Mouse (Mus musculus) intestine, embryonic 14.5 days (tissue): ENCODE results near the gene Foxp1. TPM values are rescaled to one million over a fixed set of nuclear protein-coding genes. Genes with fewer than 3 reads are reported as not detected.

Source experiments
- ATAC-seq: fragments of 200-750 bp; cut with Nextera tagmentation; replicated peaks from 2 replicates; pipeline ENCODE4 v1.8.0; 2017; ENCODE audit warnings: low read depth, moderate number of reproducible peaks, moderate TSS enrichment, moderate library complexity; ENCODE audit not compliant: low FRiP score, low TSS enrichment
- DNase-seq: peaks from one replicate; pipeline ENCODE4 v3.0.0-alpha.2; 2018; ENCODE audit warnings: low spot score
- H3K27ac ChIP-seq: fragments of 300-500 bp; sonication (generic); 2 replicates; pipeline ENCODE4 v1.5.1; 2014; ENCODE audit warnings: low read depth, mild to moderate bottlenecking, control low read depth
- H3K27me3 ChIP-seq: fragments of 300-500 bp; sonication (generic); replicated peaks from 2 replicates; pipeline ENCODE4 v1.6.1; 2014; ENCODE audit warnings: low read length, control low read depth; ENCODE audit not compliant: control insufficient read depth, insufficient read depth
- H3K36me3 ChIP-seq: fragments of 300-500 bp; sonication (generic); 2 replicates; pipeline ENCODE4 v1.6.1; 2014; ENCODE audit warnings: low read length, control low read depth; ENCODE audit not compliant: control insufficient read depth, insufficient read depth
- H3K4me1 ChIP-seq: fragments of 300-500 bp; sonication (generic); replicated peaks from 2 replicates; pipeline ENCODE4 v1.6.1; 2014; ENCODE audit warnings: low read length, control low read depth, mixed read lengths; ENCODE audit not compliant: control insufficient read depth, insufficient read depth
- H3K4me2 ChIP-seq: fragments of 300-500 bp; sonication (generic); 2 replicates; pipeline ENCODE4 v1.6.1; 2014; ENCODE audit warnings: low read length
- H3K4me3 ChIP-seq: fragments of 300-500 bp; sonication (generic); 2 replicates; pipeline ENCODE4 v1.5.1; 2014; ENCODE audit warnings: low read depth, low read length, control low read depth, mixed read lengths
- H3K9ac ChIP-seq: fragments of 300-500 bp; sonication (generic); 2 replicates; pipeline ENCODE4 v1.6.1; 2014; ENCODE audit warnings: mild to moderate bottlenecking, low read length
- H3K9me3 ChIP-seq: fragments of 300-500 bp; sonication (generic); 2 replicates; pipeline ENCODE4 v1.6.1; 2016; ENCODE audit warnings: low read length, control low read depth; ENCODE audit not compliant: control insufficient read depth
- WGBS: fragments of 180-500 bp; shearing (Covaris S2); extraction: QIAGEN DNeasy Blood & Tissue Kit; methylation state at CpG from one replicate; pipeline ENCODE4 v1.1.7; 2014; 5-methylcytosine and 5-hydroxymethylcytosine counted together
- polyA plus RNA-seq: library from polyadenylated mRNA; unstranded; fragments of >200 nt; fragmentation: Nextera tagmentation; extraction: Ambion mirVana; gene quantifications from 2 replicates; pipeline ENCODE4 v1.2.1, GENCODE M21; 2014

Foxp1 gene
- polyA plus RNA-seq, 1 experiment from 2014 or later = 133 TPM

DNA sequence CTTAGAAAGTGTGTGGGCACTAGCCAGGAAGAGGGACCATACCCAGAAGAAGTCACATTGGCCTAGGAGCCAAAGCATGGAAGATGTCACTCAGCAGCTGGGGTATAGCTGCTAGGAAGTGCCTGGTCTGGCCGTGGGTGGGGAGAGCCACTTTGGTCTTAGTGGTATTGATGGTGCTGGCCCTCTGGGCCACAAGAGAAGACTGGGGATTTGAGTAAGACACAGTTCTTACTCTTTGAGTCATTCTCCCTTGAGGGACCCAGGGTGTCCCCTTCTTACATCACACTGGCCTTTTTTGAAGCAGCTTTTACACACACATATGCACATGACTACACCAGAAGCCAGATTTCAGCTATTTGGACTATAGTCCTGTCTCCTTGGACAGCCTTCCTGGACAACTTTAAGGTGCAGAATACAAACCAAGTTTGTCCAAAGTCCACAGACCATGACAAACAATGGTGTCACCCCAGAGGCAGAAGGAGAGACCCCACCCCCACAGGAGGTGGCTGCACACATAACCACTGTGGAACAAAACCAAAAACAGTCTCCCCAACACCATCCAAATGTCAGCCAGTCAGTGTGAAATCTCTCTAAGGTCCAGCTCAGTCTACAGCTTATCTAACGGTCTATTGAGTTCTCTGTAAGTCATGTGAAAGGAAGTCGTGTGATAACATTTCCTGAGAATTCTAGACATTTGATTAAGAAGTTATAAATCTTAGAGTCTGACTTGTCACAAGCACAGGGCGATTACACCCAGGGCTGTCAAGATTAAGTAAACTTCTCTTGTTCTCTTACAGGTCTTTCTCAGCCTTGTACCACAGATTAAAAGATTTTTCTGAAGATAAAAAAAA is 333.9 kb downstream of the Foxp1 start:
- no peaks in the 10 kb centered on the region for H3K27me3 ChIP-seq
- H3K36me3 ChIP-seq = no peaks in the 10 kb centered on the region
- H3K4me3 ChIP-seq = no peak overlapping the region
- peaks cover 18% of the 10 kb centered on the region for H3K4me1 ChIP-seq
- no peaks in the 10 kb centered on the region for H3K9me3 ChIP-seq
- no peak overlapping the region for H3K27ac ChIP-seq
- H3K4me2 ChIP-seq = no peak overlapping the region
- ATAC-seq (no peak), DNase-seq (no peak)
- H3K9ac ChIP-seq = no peak overlapping the region
- 37% methylated on average over 4 of the region's 4 CpGs for WGBS

- H3K9ac ChIP-seq = no peak overlapping the region
Observed at GRCm38 (mm10) chr6:99187914-99188313, 334.6 kb downstream of the Foxp1 start.

DNA sequence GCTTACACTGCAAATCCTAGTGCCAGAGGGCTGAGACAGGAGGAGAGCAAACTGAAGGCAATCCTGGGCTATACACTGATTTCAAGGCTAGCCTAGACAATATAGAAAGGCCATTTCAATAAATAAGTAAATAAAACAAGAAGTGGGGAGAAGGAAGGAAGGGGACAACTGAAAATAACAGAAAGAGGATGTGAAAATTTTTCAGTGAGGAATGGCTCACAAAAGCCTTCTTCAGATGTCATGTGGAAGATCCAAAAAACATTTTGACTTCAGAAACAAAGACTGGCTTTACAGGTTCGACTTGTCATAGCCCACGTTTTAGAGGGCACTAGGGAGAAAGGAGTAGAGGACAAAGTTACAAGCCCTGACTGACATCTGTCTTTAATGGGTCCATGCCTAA is 335.1 kb downstream of the Foxp1 start:
- no peak for ATAC-seq
- DNase-seq = no peak
- H3K9me3 ChIP-seq = no peaks in the 10 kb centered on the region
- H3K9ac ChIP-seq = no peak overlapping the region
- H3K36me3 ChIP-seq = no peaks in the 10 kb centered on the region
- no peak overlapping the region for H3K27ac ChIP-seq
- H3K4me3 ChIP-seq = no peak overlapping the region
- 70% methylated on average over 2 of the region's 2 CpGs for WGBS
- H3K4me2 ChIP-seq = no peak overlapping the region
- no peaks in the 10 kb centered on the region for H3K27me3 ChIP-seq
- peaks cover 18% of the 10 kb centered on the region for H3K4me1 ChIP-seq

More at GRCm38 (mm10) chr6:99187914-99188313, 334.6 kb downstream of the Foxp1 start:
- DNase-seq (no peak), ATAC-seq (no peak)
- Histone ChIP-seq H3K4me1 (peaks cover 18% of the 10 kb centered on the region), H3K4me2 (no peak overlapping the region), H3K9me3 (no peaks in the 10 kb centered on the region), H3K36me3 (no peaks in the 10 kb centered on the region), H3K4me3 (no peak overlapping the region), H3K27ac (no peak overlapping the region), H3K27me3 (no peaks in the 10 kb centered on the region)
- 85% methylated on average over 3 of the region's 3 CpGs for WGBS

DNA sequence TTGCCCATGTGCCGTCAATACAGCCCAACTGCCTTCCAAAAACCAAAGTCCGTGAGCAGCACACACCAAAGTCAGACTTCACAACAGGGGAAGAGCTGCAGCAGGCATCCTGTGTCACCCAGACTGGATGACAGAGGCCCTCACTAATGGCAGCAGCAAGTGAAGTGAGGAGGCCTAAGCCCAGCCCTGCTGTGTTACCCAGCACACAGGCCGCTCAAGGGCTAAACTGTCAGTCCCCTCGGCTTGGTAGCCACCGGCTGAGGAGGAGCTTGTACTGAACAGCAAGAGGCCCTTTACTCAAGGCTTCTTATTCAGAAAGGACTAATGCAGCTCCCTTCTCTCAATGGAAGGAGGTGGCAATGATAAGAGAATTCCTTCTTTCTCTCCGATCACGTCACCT is 336.0 kb downstream of the Foxp1 start:
- ATAC-seq = no peak
- Histone ChIP-seq H3K4me3 (no peak overlapping the region), H3K36me3 (no peaks in the 10 kb centered on the region), H3K4me2 (no peak overlapping the region), H3K27ac (no peak overlapping the region), H3K9me3 (no peaks in the 10 kb centered on the region), H3K9ac (no peak overlapping the region), H3K27me3 (no peaks in the 10 kb centered on the region), H3K4me1 (peaks cover 11% of the 10 kb centered on the region)
- DNase-seq = no peak
- WGBS = 72% methylated on average over 7 of the region's 7 CpGs

- H3K9ac ChIP-seq = no peak overlapping the region
- H3K36me3 ChIP-seq = no peaks in the 10 kb centered on the region
- ATAC-seq (no peak), DNase-seq (no peak)
- WGBS = 93% methylated on average over 2 of the region's 2 CpGs
- no peak overlapping the region for H3K4me2 ChIP-seq
- peaks cover 11% of the 10 kb centered on the region for H3K4me1 ChIP-seq
- no peak overlapping the region for H3K27ac ChIP-seq
- H3K4me3 ChIP-seq = no peak overlapping the region
- H3K9me3 ChIP-seq = no peaks in the 10 kb centered on the region
- H3K27me3 ChIP-seq = no peaks in the 10 kb centered on the region
Observed at GRCm38 (mm10) chr6:99185797-99186196, 336.7 kb downstream of the Foxp1 start.

DNA sequence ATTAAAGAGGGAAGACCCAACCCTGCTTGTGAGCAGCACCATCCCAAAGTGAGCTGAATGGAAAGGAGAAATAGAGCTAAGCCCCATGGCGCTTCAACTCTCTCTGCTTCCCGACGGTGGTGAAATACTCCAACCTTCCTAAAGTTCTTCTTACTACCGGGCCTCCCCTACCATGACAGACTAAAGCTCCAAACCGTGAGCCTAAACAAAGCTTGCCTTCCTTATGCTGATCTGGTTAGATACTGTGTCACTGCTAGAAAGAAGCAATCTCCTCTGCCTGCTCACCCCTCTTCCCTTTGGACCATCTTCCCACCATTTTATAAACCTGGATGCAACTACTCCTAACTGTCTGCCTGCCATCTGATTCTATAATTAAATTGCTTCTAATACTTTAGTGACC is 338.5 kb downstream of the Foxp1 start:
- Histone ChIP-seq H3K4me1 (peaks cover 5% of the 10 kb centered on the region; the same call in 1 of the 2 replicates), H3K36me3 (no peaks in the 10 kb centered on the region), H3K4me2 (no peak overlapping the region), H3K27ac (no peak overlapping the region), H3K9me3 (no peaks in the 10 kb centered on the region), H3K4me3 (no peak overlapping the region), H3K27me3 (no peaks in the 10 kb centered on the region), H3K9ac (no peak overlapping the region)
- DNase-seq = no peak
- WGBS = 94% methylated on average over 5 of the region's 5 CpGs
- ATAC-seq = no peak

DNA sequence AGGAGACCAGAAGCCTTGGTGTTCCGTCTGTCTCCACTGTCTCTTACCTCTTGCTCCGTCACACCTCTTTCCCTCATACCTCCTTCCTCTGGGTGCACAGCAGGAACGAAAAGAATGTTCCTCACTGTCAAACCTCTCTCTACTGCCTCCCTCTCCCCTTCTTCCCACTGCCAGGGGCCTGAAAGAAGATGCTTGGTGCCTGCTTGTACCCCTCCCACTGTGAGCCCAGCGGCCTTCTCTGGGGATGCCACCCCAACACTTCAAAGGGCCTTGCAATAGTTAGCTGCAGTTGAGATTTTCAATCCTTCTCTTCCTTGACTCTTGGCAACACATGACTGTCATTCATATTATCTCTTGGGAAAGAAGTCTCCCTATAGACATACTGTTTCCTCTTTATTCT is 339.7 kb downstream of the Foxp1 start:
- Histone ChIP-seq H3K36me3 (no peaks in the 10 kb centered on the region), H3K27ac (no peak overlapping the region), H3K27me3 (no peaks in the 10 kb centered on the region), H3K4me3 (no peak overlapping the region), H3K9me3 (no peaks in the 10 kb centered on the region), H3K4me2 (no peak overlapping the region), H3K4me1 (no peaks in the 10 kb centered on the region; the same call in 1 of the 2 replicates), H3K9ac (no peak overlapping the region)
- 84% methylated on average over 4 of the region's 4 CpGs for WGBS
- ATAC-seq = no peak
- DNase-seq = no peak

DNA sequence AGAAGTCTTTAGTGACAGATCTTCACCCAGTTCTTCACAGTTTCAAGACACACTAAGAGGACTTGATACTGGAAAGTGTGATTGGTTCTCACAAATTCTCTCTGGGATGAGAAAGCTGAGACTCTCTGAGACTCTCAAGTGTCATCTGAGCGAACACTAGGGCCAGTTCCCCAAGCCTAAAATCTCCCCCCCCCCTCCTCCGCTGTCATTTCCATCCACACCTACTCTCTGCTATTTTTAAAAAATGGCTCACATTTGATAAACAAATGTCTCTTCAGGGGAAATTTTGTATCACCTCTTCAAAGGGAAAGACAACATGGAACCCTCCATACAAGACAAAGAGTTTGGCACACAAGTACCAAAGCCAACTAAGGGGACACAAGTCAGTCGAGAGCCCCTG is 346.3 kb downstream of the Foxp1 start:
- H3K36me3 ChIP-seq = no peaks in the 10 kb centered on the region
- no peak overlapping the region for H3K4me3 ChIP-seq
- DNase-seq = no peak
- no peak overlapping the region for H3K4me2 ChIP-seq
- H3K27ac ChIP-seq = no peak overlapping the region
- no peak for ATAC-seq
- H3K9me3 ChIP-seq = no peaks in the 10 kb centered on the region
- no peak overlapping the region for H3K9ac ChIP-seq
- WGBS = 92% methylated on average over 3 of the region's 3 CpGs
- peaks cover 31% of the 10 kb centered on the region for H3K4me1 ChIP-seq
- H3K27me3 ChIP-seq = no peaks in the 10 kb centered on the region

GRCm38 (mm10) chr6:99175377-99175776 is 347.1 kb downstream of the Foxp1 start:
- ATAC-seq = no peak

More at GRCm38 (mm10) chr6:99175377-99175776, 347.1 kb downstream of the Foxp1 start:
- H3K27ac ChIP-seq = no peak overlapping the region
- no peak overlapping the region for H3K4me3 ChIP-seq
- peaks cover 31% of the 10 kb centered on the region for H3K4me1 ChIP-seq
- H3K9me3 ChIP-seq = no peaks in the 10 kb centered on the region
- DNase-seq = no peak
- H3K4me2 ChIP-seq = no peak overlapping the region
- no peaks in the 10 kb centered on the region for H3K27me3 ChIP-seq
- no peaks in the 10 kb centered on the region for H3K36me3 ChIP-seq
- no peak overlapping the region for H3K9ac ChIP-seq
- 53% methylated on average over 5 of the region's 5 CpGs for WGBS
